Mouse (Mus musculus): ENCODE measurements at regions not wholly inside any gene's neighbourhood (a gene's known extent, or its start where the extent isn't known, plus 50 kb on each side); places are given as distances from the start of the nearest gene placed in this dataset.

DNA sequence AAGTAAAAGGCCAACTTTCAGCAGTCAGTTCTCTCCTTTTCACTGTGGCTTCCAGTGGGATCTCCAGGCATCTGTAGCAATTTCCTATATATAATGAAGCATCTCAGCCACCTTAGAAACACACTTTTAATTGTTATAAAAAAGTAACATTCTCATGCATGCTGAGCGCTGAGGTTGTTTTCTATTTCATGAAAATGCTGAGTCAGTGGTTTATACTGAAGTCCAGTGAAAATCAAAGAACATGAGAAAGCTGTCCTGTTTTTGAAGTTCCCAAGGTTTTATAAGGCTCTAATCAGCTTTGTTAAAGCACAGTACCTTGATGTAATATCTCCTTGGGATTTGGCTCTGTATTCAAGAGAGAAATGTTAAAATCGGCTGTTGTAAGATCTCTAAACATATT, 1367.2 kb downstream of the Gsdmc2 start:
- no peak for DNase-seq (ENCODE audit: low spot score)

DNA sequence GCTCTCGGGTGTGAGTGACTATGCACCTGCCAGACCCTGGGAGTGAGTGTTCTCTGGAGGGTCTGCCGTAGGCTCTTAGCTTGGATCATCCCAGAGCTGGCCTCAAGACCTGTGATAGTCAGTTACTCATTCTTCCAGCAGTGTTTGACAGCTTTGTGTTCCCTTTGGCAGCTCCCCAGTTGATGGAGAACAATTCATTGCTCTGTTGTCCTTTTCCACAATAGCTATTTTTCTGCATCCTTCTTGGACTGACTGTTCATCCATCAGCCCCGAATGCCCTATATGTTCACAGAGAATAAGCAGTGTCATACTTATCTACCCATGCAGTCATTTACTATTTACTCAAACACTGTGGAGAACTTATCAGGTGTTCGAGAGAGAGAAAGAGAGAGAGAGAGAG, 1368.5 kb downstream of the Gsdmc2 start:
- DNase-seq (ENCODE audit: low spot score), result no peak

DNA sequence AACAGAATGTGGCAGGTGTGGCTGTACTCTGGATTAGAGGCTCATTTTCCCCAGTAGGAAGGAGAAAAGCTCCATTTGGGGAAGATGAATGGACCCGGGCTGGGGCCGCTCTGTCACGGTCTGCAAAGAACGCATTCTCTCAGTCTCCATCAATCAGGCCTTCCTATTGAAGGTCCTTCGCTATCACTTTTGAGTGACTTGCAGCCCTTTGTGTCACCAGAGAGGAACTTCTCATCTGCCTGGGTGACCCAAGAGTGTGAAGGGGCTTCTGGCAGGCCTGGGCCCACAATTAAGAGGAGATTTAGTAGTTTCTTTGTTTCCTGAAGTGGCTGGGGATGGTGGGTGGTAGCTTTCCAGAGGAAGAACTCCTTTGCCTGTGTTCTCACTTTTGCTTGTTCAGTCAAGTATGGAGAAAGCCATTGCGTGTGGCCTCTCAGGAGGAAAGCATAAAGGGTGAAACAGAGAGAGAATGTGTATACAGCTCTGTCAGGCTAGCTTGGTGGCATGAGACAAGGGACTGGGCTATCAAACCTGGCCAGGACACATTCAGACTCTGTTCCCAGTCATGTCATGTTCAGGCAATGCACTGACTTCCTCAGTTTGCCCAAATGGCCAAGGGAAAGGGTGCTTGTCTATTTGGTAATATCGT, 1374.2 kb downstream of the Gsdmc2 start:
- no peak for DNase-seq (ENCODE audit: low spot score)

DNA sequence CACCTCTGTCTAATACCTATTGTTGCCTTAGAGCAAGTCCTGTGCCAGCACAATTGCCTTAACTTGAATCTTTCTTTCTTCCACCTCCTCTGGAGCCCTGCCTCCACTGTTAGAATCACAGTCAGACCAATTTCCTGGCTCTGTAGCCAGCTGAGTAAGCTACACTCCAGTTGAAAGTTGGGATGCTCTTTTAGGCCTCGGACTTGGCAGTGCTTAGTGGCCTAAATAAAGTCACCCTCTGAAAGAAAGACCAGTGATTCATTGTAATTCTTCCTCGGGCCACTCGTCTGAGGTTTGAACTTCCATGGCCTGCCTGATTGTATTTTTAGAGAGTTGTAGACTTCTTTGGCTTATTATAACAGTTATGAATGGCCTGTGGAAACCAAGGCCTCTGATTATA, 1376.9 kb downstream of the Gsdmc2 start:
- DNase-seq (ENCODE audit: low spot score), result no peak

- no peak for DNase-seq (ENCODE audit: low spot score)
Observed at GRCm38 (mm10) chr15:62466856-62467255, 1378.1 kb downstream of the Gsdmc2 start.

- no peak for DNase-seq (ENCODE audit: low spot score)
Observed at GRCm38 (mm10) chr15:62465026-62465839, 1379.7 kb downstream of the Gsdmc2 start.

DNA sequence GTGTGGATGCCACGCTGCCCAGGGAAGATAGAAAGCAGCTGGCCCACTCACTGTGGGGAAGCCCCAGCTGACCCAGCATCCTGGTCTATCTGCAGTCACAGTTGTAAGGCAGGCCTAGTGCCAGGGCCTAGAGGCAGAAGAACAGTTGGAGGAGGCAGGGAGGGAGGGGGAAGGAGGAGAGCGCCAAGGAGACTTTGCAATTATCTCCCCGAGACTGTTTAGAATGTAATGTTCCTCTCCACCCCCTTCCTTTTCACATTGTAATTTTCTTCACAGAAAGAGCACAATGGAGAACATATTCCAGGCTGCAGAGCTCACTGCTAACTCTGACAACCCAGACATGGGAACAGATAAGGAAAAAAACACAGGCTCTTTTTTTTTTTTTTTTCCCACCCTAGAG, 1382.3 kb downstream of the Gsdmc2 start:
- peak; percentile 16 for DNase-seq (ENCODE audit: low spot score)

GRCm38 (mm10) chr15:62461398-62462051, 1383.5 kb downstream of the Gsdmc2 start:
- no peak for DNase-seq (ENCODE audit: low spot score)

DNA sequence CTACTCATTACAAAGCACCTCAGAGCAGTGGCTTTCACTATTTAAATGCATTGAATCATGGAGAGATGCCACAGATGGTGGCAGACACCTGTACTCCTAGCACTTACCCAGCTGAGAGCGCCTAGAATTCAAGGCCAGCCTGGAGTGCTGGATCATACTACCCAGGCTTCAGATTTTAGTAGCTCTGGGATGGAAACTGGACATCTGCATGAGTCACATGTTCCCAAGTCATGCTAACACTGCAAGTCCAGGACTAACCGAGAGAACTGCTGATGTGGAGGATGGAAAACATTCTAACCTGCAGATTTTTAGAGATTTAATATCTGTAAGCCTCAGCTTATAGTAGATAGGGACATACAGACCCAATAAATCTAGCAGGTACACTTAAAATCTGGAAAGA, 1384.3 kb downstream of the Gsdmc2 start:
- DNase-seq (ENCODE audit: low spot score), result no peak

GRCm38 (mm10) chr15:62460026-62460607, 1384.9 kb downstream of the Gsdmc2 start:
- no peak for DNase-seq (ENCODE audit: low spot score)

GRCm38 (mm10) chr15:62457990-62458389, 1387.0 kb downstream of the Gsdmc2 start:
- no peak for DNase-seq (ENCODE audit: low spot score)

GRCm38 (mm10) chr15:62457051-62457664, 1387.8 kb downstream of the Gsdmc2 start:
- DNase-seq (ENCODE audit: low spot score), result no peak

GRCm38 (mm10) chr15:62456020-62456419, 1389.0 kb downstream of the Gsdmc2 start:
- DNase-seq (ENCODE audit: low spot score), result no peak

DNA sequence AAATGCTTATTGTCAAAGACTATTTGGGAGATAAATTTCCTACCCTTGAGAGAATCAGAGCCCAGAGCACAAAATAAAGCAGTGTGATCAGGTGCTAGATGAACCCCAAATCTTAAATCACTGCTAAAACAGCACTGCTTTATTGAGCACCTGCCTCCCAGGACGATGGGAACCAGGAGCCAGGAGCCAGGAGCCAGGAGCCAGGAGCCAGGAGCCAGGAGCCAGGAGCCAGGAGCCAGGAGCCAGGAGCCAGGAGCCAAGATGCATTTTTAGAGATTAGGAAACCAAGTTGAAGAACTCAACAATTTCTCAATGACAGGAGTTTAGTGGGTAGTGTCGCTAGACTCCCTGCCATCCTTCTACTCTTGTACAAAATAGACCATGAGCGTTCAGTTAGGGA, 1396.9 kb downstream of the Gsdmc2 start:
- no peak for DNase-seq (ENCODE audit: low spot score)

GRCm38 (mm10) chr15:62439211-62439610, 1405.8 kb downstream of the Gsdmc2 start:
- DNase-seq (ENCODE audit: low spot score), result no peak

DNA sequence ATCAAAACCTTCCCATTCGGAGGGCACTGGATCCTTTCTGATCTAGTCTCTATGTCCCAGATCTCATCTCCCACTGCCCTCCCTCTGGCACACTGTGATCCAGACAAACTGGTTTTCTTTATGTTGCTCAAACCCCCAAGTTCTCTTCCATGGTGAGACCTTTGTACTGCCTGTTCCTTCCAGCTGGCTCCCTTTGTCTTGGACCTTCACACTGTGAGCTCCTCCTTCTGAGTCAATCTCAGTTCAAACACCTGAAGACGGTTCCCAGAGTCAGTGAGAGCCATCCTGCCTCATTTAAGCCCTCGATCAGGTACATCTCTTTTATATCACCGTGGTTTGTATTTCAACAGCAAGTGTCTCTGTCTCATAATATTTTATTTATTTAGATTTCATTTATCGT, 1408.3 kb downstream of the Gsdmc2 start:
- no peak for DNase-seq (ENCODE audit: low spot score)

- no peak for DNase-seq (ENCODE audit: low spot score)
Observed at GRCm38 (mm10) chr15:62435141-62435680, 1409.8 kb downstream of the Gsdmc2 start.

- no peak for DNase-seq (ENCODE audit: low spot score)
Observed at GRCm38 (mm10) chr15:62432742-62433245, 1412.2 kb downstream of the Gsdmc2 start.

- DNase-seq (ENCODE audit: low spot score), result no peak
Observed at GRCm38 (mm10) chr15:62431150-62431678, 1413.8 kb downstream of the Gsdmc2 start.

- no peak for DNase-seq (ENCODE audit: low spot score)
Observed at GRCm38 (mm10) chr15:62422995-62423394, 1422.0 kb downstream of the Gsdmc2 start.

DNA sequence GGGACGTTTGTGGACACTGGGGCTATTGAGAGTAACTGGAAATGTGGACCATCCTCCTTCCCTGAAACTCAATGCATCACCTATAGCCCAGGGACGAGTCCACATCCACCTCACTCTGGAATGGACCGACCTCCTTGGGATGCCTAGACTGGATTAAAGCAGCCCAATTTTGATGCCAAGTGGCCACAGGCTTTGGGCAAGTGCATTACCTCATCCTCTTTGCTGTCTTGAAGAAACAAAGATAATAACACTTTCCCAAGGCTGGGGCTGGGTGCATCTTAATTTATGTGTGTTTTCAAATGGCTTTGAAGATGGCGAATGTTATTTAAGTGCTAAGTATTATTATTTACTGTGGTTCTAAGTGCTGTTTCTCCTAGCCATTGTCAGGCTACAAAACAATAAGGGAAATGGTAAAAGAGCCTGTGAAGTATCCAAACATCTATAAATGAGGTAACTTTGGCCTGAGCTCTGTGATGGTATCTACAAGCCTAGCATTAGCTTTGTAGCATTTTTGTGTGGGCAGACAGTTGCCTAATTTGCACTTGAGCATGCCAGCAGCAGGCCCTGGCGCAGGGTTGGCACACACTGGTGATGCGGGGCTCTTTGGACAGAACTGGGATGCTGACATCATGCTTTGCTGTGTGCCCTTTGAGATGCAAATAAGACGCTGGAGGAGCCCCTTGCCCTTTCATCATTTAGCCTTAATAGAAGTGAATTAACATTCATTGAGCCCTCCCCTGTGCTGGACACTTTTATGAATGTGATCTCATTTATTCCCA, 1423.7 kb downstream of the Gsdmc2 start:
- no peak for DNase-seq (ENCODE audit: low spot score)

All from ovary, postnatal 14 days (tissue).